Mouse (Mus musculus): Measurements from ENCODE around the gene Asah2.
"Not testable (repeated sequence)": the region's sequence is repeated elsewhere in the genome, so short reads cannot be mapped to it uniquely, and the experiment has no call there.

Asah2 gene

DNA sequence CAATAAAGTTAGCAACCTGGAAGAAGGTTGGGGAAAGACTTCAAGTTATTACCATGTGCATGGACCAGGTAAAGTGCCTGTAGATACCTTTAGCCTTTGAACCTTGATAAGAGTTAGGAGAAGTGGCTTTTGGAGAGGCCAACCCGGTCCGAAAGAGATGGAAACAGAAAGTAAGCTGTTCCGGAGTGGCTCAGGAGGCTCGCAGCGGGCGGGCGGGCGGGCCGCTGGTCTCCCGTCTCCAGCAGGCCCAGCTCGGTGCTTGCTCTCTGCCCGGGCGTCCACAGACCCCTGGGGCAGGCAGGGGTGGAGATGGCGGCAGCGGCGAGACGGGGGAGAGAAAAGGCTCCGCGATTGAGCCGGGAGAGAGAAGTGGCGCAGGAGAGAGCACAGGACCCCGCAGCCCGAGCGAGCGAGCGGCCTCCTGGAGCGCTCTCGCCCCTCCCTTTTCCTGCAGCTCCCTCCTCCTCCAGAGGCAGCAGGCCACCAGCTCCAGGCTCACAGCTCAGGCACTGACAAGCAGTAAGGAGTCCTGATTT, at the start of gene Asah2:
Asah2 (minus strand) TSS at position 441 of the 536 bp plus-strand sequence.
- DNase-seq (ENCODE audit: low spot score) = peak; percentile 59

DNA sequence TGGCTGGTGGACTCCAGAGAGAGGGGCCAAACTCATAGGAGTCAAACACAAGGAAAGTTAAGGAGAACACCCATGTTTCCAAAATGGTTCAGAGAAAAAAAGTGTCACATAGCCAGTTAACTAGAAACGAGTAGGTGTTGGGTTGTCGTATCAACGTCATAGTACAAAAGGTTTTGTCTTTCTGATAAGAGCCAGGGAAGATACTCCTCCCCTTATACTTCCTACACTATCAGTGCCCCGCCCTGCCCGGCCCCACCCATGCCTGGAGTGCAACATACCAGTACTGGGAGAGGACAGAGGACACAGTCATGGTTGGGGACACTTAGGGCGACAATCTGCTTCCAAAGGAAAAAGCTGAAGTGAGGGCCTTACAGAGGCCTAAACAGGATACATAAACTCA, 49.0 kb upstream of the Asah2 start:
- no peak for DNase-seq (ENCODE audit: low spot score)

DNA sequence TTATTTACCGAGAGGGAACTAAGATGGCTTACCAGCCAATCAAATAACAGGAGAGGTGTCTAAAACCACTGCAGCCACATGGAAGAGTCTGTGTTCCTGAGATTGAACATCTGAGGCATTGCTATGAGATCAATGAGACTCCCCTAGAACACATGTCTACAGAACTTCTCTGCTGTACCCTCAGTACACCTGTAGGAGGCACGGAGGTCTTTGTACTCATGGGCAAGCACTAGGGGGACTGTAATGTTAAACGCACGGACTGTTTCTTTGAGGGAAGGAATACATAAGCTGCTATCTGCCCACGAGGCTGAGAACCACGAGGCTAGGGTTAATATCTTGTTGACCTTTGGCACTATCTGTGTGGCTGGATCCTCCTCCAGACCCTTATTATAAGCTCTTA, 44.5 kb upstream of the Asah2 start:
- DNase-seq (ENCODE audit: low spot score) = no peak

DNA sequence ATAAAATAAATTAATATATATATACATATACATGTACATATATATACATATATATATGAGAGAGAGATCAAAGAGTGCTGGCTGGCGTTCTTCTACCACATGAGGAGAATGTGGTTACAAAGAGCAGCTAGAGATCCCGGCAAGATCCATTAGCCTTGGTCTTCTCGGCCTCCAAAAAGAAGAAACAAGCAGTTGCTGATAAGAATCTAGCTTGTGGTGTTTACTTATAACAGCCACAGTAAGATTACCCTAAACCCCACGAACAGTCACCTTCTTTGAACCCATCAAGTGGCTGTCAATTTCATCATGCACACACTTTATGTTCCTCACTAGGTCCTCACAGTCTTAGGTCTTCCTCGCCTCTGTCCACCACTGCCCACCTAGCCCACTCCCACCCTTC, 40.7 kb upstream of the Asah2 start:
- no peak for DNase-seq (ENCODE audit: low spot score)

DNA sequence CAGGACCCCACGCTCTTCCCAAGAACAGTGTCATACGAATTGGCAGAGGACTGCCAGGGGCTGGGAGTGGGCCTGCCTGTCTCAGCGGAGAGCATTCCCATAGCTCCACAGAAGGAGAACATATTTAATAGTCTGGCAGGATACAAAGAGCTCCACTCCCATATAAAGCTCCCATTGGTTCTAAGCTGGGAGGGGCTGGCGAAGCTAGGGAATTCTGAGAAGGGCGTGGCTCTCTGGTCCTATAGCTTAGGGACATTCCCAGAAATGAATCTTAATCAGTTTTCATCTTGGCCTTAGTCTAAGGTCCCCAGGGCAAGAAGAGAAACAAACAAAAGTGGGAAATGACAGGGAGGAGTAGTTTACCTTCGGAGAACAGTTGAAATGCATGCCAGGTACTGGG, 34.4 kb upstream of the Asah2 start:
- DNase-seq (ENCODE audit: low spot score) = no peak

DNA sequence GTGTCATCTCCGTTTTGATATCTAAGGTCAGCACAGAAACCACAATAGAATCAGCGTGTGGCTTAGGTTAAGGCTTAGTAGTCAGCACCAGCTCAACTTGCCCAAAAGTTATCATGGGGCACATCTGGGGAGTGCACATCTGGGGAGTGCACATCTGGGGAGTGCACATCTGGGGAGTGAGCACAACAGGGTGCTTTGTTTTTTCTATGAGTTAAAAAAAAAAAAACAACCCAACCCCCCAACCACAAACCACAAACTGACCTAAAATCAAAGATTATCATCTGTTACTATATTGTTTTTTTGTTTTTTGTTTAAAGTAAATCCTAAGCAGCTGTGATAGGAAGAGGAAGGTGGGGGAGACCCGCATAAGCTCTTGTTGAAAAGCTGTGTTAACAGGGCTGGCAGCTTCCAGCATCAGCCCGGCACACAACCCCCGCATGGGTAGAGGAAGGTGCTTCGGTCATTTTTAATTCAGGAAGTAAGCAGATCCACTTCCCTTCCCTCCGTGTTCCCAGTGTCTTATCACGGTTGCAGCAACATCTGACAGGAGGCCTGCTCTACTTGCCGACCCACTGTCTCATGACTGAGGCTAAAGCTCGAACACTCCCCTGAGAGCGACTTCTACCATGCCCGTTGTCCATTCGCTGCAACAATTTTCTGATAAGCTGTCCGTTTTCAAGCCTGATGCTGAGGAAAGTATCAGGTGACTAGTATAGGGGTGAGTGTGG, 30.5 kb upstream of the Asah2 start:
- no peak for DNase-seq (ENCODE audit: low spot score)

DNA sequence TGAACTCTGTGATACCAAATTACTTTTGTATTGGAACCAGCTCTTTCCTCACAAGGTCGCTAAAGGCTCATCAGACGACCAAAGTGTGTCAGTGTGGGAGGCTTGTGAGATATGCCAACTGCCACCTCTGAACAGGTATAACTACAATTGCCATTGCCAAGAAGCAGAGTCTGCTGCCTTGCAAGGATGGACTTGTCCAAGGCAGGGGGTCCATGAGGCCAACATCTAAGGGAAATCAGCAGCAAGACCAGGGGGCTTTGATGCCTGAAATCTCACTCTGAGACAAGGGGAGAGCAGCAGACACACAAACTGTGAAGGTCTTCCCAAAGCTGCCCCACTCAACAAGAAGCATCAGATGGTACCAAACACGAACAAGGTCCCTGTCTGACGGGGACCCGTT, 29.9 kb upstream of the Asah2 start:
- no peak for DNase-seq (ENCODE audit: low spot score)

DNA sequence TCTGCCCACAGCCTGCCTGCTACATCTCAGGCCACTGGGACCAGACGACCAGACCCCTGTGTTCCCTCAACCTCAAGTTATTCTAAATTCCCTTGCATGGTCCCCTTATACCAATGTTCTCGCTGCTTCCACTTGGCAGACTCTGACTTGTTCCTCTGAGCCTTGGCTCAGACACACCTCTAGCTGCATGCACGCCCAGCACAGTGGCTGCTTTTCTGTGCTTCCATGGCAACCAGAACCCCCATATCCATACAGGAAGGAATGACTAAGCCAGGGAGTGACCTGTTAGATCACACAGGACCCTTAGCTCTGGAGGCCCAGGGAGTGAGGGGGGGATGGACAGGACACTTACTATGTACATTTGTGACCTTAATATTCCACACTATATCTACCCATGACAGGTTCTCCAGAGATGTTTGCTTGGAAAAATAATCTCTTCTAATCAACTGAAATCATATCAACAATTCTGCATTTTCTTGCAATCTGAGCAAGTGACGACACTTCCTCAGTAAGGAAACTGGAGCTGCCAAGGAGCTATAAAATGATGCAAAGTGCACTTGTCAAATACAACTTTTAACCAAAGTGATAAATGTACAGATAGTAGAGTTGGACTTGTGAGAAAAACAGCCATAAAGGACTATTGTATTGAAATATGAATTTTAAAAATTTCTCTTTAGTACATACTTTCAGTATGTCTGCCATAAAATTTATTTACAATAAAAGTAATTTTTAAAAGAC, 29.0 kb upstream of the Asah2 start:
- DNase-seq (ENCODE audit: low spot score) = no peak

DNA sequence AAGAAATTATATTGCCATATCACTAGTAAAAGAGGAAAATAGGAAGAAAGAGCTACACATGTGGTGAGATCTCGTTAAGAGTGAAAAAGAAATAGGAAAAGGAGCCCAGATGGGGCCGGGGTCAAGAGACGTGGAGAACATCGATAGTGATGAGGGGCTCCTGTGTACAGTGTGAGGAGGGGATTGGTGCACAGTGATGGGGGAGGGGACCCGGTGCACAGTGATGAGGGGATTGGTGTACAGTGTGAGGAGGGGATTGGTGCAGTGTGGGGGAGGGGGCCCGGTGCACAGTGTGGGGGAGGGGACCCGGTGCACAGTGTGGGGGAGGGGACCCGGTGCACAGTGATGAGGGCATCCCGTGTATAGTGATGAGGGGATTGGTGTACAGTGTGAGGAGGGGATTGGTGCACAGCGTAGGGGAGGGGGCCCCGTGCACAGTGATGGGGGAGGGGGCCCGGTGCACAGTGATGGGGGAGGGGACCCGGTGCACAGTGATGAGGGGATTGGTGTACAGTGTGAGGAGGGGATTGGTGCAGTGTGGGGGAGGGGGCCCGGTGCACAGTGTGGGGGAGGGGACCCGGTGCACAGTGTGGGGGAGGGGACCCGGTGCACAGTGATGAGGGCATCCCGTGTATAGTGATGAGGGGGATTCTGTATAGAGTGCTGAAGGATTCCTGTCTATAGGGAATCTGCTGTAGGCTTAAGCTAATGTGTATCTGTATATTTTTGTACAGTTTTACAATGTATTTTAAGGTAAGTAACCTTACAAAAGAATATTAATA, 23.9 kb upstream of the Asah2 start:
- DNase-seq (ENCODE audit: low spot score) = not testable (repeated sequence)

DNA sequence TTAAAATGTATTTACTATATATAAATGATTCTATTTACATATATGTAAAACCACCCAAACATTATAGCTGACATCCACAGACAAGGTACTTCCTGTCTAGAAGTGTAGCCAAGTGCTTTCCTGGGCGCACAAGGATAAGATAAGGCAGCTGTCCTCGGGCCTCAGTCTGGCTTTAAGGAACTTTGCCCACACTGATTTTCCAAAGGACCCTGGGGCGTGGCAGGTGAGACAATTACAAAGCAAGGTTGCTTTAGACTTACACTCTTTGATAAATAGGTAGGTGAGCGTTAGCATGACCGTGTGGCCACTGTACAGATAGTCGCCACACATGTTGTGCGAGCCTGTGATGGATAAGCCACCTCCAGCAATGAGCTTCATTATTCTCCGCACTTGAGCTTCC, 21.3 kb upstream of the Asah2 start:
- DNase-seq (ENCODE audit: low spot score) = no peak

DNA sequence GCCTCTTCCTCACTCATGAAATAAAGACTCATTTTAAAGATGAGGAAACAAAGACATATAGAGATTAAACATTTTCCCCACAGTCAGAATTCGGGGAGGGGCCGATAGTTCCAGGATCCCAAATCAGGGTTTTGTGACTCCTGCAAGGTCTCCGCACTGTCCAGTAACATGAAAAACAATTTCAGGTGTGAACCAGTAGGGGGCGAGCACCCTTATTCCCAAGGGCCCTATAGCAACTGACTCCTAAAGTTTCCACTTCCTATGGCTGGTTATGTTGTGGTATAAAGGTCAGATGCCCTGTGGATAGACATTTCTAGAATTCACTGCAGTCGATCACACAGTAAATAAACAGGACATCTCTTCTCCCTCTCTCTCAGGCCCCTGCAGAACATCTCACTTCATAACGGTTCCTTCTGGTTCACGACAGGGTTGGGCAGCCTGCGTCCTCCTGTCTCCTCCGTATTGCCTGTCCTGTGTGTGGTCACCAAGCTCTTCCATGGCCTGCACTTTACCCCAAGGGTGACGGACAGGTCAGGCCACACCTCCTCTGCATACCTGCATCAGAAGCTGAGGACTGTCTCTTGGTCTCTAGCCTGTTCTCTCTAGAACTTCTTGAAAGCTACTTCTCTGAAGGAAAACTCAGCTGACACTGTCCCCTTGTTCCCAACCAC, 19.3 kb upstream of the Asah2 start:
- DNase-seq (ENCODE audit: low spot score) = no peak

DNA sequence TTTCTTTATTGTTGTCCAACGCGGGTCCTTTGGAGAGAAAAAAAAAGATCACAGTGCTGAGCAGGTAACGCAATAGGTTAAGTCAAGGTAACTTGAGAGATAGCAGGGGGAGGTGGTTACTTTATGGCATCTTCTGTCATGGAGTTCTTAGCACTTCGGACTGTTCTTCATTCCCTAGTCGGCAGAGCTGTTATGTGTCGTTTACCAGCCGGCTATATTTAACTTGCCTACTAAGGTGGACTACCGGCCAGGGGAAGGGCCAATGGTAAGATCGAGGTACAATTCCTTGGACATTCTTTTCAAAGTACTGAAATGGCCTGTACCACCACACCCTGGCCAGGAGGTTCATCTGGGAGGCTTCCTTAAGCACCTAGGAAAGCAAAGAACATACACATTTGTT, 16.1 kb upstream of the Asah2 start:
- no peak for DNase-seq (ENCODE audit: low spot score)

DNA sequence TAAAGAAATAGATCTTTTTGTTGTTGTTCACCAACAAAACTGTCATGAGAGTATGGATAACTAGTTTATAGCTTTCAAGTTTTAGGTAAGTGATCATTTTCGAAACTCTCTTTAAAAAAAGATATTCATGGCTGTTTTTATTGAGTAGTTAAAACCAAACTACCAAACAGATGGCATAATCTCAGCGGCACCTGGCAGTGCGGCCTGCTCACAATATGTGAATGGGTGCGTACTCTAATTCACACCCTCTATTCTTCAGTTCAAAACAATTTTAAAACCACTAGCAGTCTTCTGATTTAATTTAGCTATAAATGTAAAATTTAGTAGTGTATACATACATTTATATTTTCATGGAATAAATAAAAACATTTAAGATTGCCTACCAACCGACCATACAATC, 15.2 kb upstream of the Asah2 start:
- DNase-seq (ENCODE audit: low spot score) = no peak

DNA sequence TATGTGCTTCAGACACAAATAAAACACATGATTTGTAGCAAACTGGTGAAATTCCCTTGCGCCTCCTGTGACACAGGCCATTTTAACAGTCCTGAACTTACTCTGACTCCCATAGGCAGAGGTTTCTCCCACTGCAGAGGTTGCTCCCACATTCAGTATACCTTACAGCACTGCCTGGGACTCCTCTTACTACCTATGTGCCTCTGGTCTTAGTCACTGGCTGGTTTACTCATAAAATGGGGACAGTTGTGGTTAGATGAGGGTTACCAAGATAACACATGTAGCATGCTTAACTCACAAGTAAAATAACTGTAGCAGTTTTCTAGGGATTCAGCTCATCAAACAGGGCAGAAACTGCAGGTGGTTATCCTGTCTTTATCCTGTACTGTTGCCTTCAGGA, 12.8 kb upstream of the Asah2 start:
- DNase-seq (ENCODE audit: low spot score) = no peak

DNA sequence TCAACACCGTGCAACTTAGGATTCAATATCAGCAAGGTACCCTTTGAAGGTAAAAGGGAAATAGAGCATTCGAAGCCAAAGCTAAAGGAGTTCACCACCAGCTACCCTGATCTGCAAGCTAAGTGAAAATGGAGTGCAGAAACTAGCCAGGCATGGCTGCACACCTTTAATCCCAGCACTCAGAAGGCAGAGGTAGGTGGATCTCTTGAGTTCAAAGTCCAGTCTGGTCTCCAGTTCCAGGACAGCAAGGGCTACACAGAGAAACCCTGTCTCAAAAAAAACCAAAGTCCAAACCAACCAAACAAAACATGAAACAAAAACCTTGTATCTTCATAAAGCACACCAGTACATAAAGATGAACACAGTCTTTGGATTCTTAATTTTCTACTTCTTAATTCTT, 11.7 kb upstream of the Asah2 start:
- no peak for DNase-seq (ENCODE audit: low spot score)

DNA sequence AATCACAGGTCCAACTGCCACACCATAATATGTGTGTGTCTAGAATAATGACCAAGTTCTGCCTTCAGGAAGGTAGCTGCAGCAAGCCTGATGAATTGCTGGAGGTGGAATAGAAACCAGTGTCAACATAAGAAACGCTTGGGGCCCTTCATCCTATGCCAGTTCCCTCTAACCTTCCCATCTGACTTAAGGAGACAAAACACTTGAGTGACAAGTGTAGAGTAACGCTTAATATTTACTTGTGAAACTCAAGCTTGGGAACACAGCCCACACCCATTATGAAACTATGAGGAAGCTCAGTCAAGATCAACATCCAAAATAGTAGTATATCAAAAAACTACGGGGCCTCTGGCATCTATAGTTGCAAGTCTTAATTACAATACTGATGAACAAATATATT, 10.5 kb upstream of the Asah2 start:
- no peak for DNase-seq (ENCODE audit: low spot score)

DNA sequence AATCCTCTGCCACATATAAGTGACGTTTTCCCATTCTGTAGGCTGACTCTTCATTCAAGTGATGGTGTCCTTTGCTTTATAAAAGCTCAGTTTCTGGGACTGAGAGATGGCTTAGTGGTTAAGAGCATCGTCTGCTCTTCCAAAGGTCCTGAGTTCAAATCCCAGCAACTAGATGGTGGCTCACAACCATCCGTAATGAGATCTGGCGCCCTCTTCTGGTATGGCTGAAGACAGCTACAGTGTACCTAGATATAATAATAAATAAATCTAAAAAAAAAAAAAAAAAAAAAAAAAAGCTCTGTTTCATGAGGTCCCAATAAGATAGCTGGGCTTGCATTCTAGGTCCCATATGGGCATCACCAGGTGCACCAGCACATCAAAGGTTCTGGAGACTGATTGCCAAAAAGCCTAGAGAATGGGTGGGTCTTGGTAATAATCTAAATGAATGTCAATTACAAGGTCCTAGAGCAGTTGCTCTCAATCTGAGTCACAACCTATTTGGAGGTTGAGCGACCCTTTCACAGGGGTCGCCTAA, 9.5 kb upstream of the Asah2 start:
- no peak for DNase-seq (ENCODE audit: low spot score)

DNA sequence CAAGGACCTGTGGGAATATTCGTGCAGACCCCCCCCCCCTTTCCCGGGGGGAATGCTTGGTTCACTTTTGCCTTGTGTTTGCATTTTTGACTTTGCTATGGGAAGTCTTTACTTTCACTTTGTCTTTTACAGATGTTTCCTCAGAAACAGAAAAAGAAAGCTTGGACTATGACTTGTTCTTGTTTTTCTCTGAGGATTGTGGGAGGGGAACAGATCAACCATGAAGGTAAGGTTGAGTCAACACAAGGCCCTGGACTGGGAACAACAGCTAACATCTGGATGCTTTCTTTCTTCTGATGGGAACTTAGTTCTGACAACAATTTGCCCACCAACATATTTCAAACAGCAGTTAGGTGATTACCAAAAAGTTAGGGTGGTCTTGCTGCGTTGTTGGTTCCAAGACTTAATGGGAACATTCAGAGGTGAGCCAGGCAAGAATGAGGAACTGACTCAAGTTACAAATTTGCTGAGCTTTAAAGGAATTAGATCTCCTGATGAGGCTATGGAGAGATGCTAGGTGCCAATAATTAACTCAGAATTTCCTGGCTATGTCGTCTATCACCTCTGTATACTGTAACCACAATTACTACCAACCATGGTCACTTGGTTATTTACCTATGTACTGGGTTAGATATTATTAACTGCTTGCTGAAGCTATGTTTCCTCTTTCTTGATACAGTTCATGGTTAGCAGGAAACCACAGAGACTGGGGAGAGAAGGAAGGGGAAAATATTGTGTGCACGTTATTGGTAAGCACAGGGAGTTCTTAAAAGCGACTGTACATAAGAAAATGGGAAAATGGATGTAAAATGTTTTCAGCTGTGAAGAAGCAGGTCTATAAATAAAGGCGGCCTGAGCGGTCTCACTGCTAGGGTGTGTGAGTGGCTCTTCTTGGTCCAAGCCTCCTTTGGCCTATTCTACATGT, 4.1 kb upstream of the Asah2 start:
- no peak for DNase-seq (ENCODE audit: low spot score)

DNA sequence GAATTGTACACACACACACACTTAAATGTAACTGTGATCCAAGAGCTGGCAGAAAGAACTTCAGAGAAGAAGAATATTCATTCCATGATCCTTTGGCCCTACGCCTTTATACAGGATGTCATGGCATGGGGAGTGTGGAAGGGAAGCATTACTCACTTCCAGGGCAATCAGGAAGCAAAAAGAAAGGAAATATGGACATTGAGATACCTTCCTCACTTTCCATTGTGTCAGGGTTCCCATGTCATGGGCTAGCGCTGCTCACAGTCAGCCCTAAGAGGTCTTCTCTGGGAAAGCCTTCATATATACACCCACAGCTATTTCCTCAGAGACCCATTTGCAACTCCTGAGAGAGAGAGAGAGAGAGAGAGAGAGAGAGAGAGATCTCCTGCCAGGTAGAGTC, 1.3 kb downstream of the Asah2 start:
- no peak for DNase-seq (ENCODE audit: low spot score)

DNA sequence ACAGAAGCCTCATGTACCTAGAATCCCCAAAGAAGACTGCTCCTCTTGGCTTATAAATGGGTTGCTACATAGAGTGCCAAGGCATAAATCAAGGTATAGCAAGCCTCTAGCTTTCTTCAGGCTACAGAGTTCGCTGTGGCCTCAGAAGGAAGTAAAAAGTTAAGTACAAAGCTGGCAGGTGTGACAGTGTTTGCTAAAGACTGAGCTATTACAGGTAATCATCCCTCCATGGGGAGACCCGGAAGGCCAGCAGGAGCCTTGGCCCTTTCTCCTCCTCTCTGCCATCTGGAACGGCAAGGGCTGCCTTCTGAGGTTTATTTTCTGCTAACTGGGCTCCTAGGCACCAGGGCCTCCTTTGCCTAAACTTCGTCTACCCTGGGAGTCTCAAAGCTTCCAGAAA, 3.8 kb downstream of the Asah2 start:
- DNase-seq (ENCODE audit: low spot score) = no peak

DNA sequence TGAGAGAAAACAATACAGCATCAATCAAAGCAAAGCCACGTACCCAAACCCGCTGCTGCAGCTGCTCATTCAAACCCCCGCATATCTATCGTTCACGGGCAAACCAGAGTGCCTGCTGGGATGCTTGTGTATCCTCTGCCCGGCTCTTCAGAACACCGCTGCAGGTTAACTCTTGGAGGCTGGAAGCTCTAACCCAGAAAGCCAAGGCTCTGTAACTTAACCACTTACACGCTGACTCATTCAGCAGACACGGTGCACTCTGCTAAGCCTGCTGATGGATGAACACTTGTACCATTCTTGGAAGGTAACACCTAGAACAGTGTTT, 5.1 kb downstream of the Asah2 start:
- DNase-seq (ENCODE audit: low spot score) = no peak

Data from urinary bladder, postnatal 25 days (tissue).